Mouse (Mus musculus): Measurements from ENCODE around the gene Kif20b.

DNA sequence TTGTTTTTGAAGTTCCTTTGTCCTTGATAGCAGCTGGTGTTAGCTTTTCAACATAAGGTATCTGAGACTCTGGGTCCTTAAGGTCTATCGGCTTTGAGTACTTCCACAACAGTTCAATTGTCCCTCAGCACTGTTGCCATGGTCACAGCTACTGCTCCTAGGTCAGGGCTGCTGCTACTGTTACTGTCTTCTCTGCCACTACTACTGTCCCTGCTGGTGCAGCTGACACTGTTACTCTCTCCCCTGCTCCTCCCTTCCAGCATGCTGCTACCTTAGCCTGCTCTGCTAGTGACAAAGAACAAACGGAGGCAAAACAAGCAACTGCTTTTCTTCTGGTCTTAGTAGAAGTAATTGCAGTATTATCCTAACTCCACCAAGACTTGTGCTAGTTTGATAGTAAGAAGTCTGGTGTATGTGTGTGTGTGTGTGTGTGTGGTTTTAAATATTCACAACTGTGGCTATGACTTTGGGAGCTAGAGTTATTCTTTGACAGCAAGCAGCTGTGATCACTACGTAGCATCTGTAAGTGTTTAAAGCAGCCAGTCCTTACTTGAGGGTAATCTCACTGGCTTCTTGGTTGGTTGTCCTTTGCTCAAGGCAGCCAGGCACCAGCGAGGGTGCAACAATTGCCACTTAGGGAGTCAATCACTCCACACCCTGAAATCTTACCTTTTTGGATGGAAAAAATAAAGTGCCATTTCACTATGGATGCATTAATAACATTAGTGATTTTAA is 95.5 kb downstream of the Kif20b start:
- TF ChIP-seq CTCF (IDR thresholded peaks at IDR 0.05; ENCODE audit: low read depth), result no peak
- no peak for TF ChIP-seq EP300 (optimal IDR thresholded peaks at IDR 0.05)

Data from stomach, postnatal 0 days (tissue).